In the genomic region with DNA sequence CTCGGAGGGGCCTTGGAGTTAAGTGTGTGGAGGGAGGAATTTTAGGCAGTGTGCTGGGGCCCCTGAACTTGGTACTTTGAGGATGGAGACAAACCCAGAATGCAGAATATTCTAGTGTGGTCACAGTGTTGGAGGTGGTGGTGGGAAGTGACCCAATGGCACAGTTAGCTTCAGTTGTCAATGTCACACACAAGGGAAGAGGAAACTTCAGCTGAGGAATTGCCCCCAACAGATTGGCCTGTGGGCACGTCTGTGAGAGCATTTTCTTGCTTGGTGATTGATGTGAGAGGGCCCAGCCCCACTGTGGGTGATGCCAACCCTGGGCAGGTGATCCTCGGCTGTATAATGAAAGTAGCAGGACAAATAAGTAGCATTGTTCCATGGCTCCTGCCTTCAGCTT, we compare ENCODE assay signal across 31 mouse cellular contexts. TPM values are rescaled to one million over a fixed set of nuclear protein-coding genes. Genes with fewer than 3 reads are reported as not detected.
"Had no signal": no experiment of that assay in that cellular context is flagged by ENCODE, and none has a peak within 500 bp of the region (broad histone marks: within the 10 kb centered on the region; RNA-seq: fewer than 3 reads in every experiment).

No protein-coding gene starts in this region.

- H3K9me3 ChIP-seq: limb, embryonic 10.5 days; limb, embryonic 12.5 days; limb, embryonic 13.5 days; limb, embryonic 15.5 days; liver, embryonic 12.5 days; liver, embryonic 13.5 days; liver, embryonic 15.5 days; lung, embryonic 15.5 days; megakaryocyte, embryonic 14.5 days; midbrain, embryonic 10.5 days; midbrain, embryonic 13.5 days had no signal

- H3K36me3 ChIP-seq: limb, embryonic 10.5 days; limb, embryonic 12.5 days; limb, embryonic 13.5 days; limb, embryonic 15.5 days; liver, embryonic 12.5 days; liver, embryonic 13.5 days; liver, embryonic 15.5 days; lung, embryonic 15.5 days; midbrain, embryonic 12.5 days; midbrain, embryonic 13.5 days had no signal

- H3K27ac ChIP-seq: left cerebral cortex, adult 2 months; limb, embryonic 10.5 days; limb, embryonic 12.5 days; limb, embryonic 13.5 days; limb, embryonic 15.5 days; liver, embryonic 12.5 days; liver, embryonic 13.5 days; liver, embryonic 14.5 days; liver, embryonic 15.5 days; lung, embryonic 15.5 days; macrophage; midbrain, embryonic 10.5 days; midbrain, embryonic 12.5 days; midbrain, embryonic 13.5 days had no signal

- ATAC-seq: liver, embryonic 12.5 days; liver, postnatal 0 days; lung, postnatal 0 days; midbrain, embryonic 13.5 days; midbrain, embryonic 16.5 days had no signal

- H3K9ac ChIP-seq: limb, embryonic 12.5 days; limb, embryonic 13.5 days; limb, embryonic 15.5 days; liver, embryonic 12.5 days; liver, embryonic 13.5 days; liver, embryonic 14.5 days; liver, embryonic 15.5 days; liver, postnatal 0 days; lung, embryonic 14.5 days; lung, embryonic 15.5 days; midbrain, embryonic 12.5 days; midbrain, embryonic 13.5 days had no signal

- H3K4me3 ChIP-seq: left cerebral cortex, adult 2 months; limb, embryonic 10.5 days; limb, embryonic 12.5 days; limb, embryonic 13.5 days; limb, embryonic 15.5 days; liver, embryonic 12.5 days; liver, embryonic 13.5 days; liver, embryonic 15.5 days; lung, embryonic 15.5 days; megakaryocyte, embryonic 14.5 days; midbrain, embryonic 10.5 days; midbrain, embryonic 12.5 days; midbrain, embryonic 13.5 days; myocyte had no signal

- DNase-seq: left cerebral cortex, postnatal 4 days; liver; liver, embryonic 13.5 days; liver, postnatal 0 days; lung, adult 18-20 months; lung, adult 2 months; lung, embryonic 14.5 days; lung, postnatal 10 days; lung, postnatal 14 days; lung, postnatal 36 days; lung, postnatal 4 days; midbrain, embryonic 14.5 days had no signal

- H3K27me3 ChIP-seq: limb, embryonic 13.5 days; limb, embryonic 15.5 days; liver, embryonic 12.5 days; liver, embryonic 13.5 days; liver, embryonic 15.5 days; lung, embryonic 15.5 days; megakaryocyte, embryonic 14.5 days; midbrain, embryonic 13.5 days had no signal

- H3K4me2 ChIP-seq: limb, embryonic 12.5 days; limb, embryonic 13.5 days; limb, embryonic 15.5 days; liver, embryonic 11.5 days; liver, embryonic 12.5 days; liver, embryonic 13.5 days; liver, embryonic 15.5 days; lung, embryonic 14.5 days; lung, embryonic 15.5 days; midbrain, embryonic 12.5 days; midbrain, embryonic 13.5 days had no signal

RNA-seq across cellular contexts. Expression of gene Glt1d1, which starts 13.2 kb away (rescaled TPM):
- total RNA-seq: megakaryocyte-erythroid progenitor cell, adult 5-6 weeks had no signal
- polyA plus RNA-seq: myocyte had no signal
